Mouse (Mus musculus): ENCODE results near the gene Bckdhb. TPM values are rescaled to one million over a fixed set of nuclear protein-coding genes. Genes with fewer than 3 reads are reported as not detected.

Bckdhb gene
- polyA plus RNA-seq, 1 experiment from 2014 or later = 80.1 TPM

- no peak overlapping the region for H3K9ac ChIP-seq (ENCODE audit: low read length)
- H3K4me2 ChIP-seq (ENCODE audit: low read depth, low read length) = no peak overlapping the region
- no peaks in the 10 kb centered on the region for H3K27me3 ChIP-seq (ENCODE audit: control insufficient read depth, insufficient read depth, low read length)
- no peak overlapping the region for H3K4me3 ChIP-seq (ENCODE audit: low read length)
- ATAC-seq (replicated peaks; ENCODE audit: extremely low read depth, insufficient read depth, low FRiP score) = no peak
- H3K36me3 ChIP-seq (ENCODE audit: control insufficient read depth, insufficient read depth) = no peaks in the 10 kb centered on the region
- no peaks in the 10 kb centered on the region for H3K9me3 ChIP-seq (replicated peaks; ENCODE audit: control insufficient read depth, low read length)
- no peaks in the 10 kb centered on the region for H3K4me1 ChIP-seq (ENCODE audit: control insufficient read depth, insufficient read depth, low read length)
- WGBS = 53% methylated on average over 4 of the region's 4 CpGs
- H3K27ac ChIP-seq (ENCODE audit: low read length) = no peak overlapping the region
These were observed 139.2 kb downstream of the Bckdhb start for GRCm38 (mm10) chr9:84064113-84064512.

GRCm38 (mm10) chr9:84070247-84070646, 145.3 kb downstream of the Bckdhb start:
- Histone ChIP-seq H3K9me3 (replicated peaks; ENCODE audit: control insufficient read depth, low read length) (no peaks in the 10 kb centered on the region), H3K4me1 (ENCODE audit: control insufficient read depth, insufficient read depth, low read length) (no peaks in the 10 kb centered on the region), H3K27ac (ENCODE audit: low read length) (no peak overlapping the region), H3K9ac (ENCODE audit: low read length) (no peak overlapping the region), H3K27me3 (ENCODE audit: control insufficient read depth, insufficient read depth, low read length) (no peaks in the 10 kb centered on the region), H3K4me3 (ENCODE audit: low read length) (no peak overlapping the region), H3K36me3 (ENCODE audit: control insufficient read depth, insufficient read depth) (no peaks in the 10 kb centered on the region), H3K4me2 (ENCODE audit: low read depth, low read length) (no peak overlapping the region)
- ATAC-seq (replicated peaks; ENCODE audit: extremely low read depth, insufficient read depth, low FRiP score) = no peak
- WGBS = 61% methylated on average over 6 of the region's 6 CpGs

DNA sequence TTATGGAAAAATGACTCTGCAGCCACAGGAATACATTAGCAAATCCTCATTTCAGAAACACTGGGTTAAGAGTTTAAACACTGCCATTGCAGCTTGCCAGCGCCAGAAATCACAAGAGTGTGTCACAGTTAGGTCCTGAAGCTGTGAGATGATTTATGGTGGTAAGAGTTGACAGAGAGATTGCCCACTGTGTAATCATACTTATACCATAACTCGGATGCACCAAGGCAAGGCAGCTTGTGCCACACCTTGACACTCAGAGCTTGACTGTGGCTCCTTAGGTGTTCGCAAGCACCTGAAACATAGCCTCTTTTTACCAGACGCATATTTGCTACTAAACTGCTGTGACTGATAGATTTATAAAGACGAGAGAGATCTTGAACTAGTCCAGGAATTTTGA, 145.8 kb downstream of the Bckdhb start:
- no peak overlapping the region for H3K4me3 ChIP-seq (ENCODE audit: low read length)
- H3K4me1 ChIP-seq (ENCODE audit: control insufficient read depth, insufficient read depth, low read length) = no peaks in the 10 kb centered on the region
- ATAC-seq (replicated peaks; ENCODE audit: extremely low read depth, insufficient read depth, low FRiP score) = no peak
- H3K27me3 ChIP-seq (ENCODE audit: control insufficient read depth, insufficient read depth, low read length) = no peaks in the 10 kb centered on the region
- no peaks in the 10 kb centered on the region for H3K36me3 ChIP-seq (ENCODE audit: control insufficient read depth, insufficient read depth)
- H3K9ac ChIP-seq (ENCODE audit: low read length) = no peak overlapping the region
- 76% methylated on average over 5 of the region's 5 CpGs for WGBS
- H3K27ac ChIP-seq (ENCODE audit: low read length) = no peak overlapping the region
- no peak overlapping the region for H3K4me2 ChIP-seq (ENCODE audit: low read depth, low read length)
- H3K9me3 ChIP-seq (replicated peaks; ENCODE audit: control insufficient read depth, low read length) = no peaks in the 10 kb centered on the region

DNA sequence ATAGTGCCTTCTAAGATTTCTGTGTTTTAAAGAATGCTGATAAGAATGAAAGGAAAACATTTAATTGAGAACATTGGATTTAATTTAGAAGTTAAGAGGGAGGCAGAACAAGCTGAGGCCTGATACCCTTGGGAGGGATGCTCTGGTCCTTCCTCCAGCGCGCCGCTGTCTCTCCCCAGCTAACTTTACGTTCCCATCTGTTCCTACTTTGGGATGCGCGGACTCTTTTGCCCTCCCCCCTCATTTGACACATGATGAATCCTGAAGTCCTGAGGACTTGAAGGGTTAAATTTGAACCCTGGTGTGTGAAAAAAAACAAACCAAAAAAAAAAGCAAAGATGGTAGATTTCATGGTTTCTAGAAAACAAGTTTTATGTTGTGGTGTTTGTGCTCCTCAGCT, 147.6 kb downstream of the Bckdhb start:
- H3K27ac ChIP-seq (ENCODE audit: low read length) = no peak overlapping the region
- H3K4me2 ChIP-seq (ENCODE audit: low read depth, low read length) = no peak overlapping the region
- no peak for ATAC-seq (replicated peaks; ENCODE audit: extremely low read depth, insufficient read depth, low FRiP score)
- H3K36me3 ChIP-seq (ENCODE audit: control insufficient read depth, insufficient read depth) = no peaks in the 10 kb centered on the region
- H3K27me3 ChIP-seq (ENCODE audit: control insufficient read depth, insufficient read depth, low read length) = no peaks in the 10 kb centered on the region
- no peaks in the 10 kb centered on the region for H3K4me1 ChIP-seq (ENCODE audit: control insufficient read depth, insufficient read depth, low read length)
- WGBS = 92% methylated on average over 6 of the region's 6 CpGs
- H3K9ac ChIP-seq (ENCODE audit: low read length) = no peak overlapping the region
- no peaks in the 10 kb centered on the region for H3K9me3 ChIP-seq (replicated peaks; ENCODE audit: control insufficient read depth, low read length)
- no peak overlapping the region for H3K4me3 ChIP-seq (ENCODE audit: low read length)

- no peak overlapping the region for H3K4me3 ChIP-seq (ENCODE audit: low read length)
- no peak overlapping the region for H3K4me2 ChIP-seq (ENCODE audit: low read depth, low read length)
- H3K9ac ChIP-seq (ENCODE audit: low read length) = no peak overlapping the region
- H3K9me3 ChIP-seq (replicated peaks; ENCODE audit: control insufficient read depth, low read length) = no peaks in the 10 kb centered on the region
- no peaks in the 10 kb centered on the region for H3K27me3 ChIP-seq (ENCODE audit: control insufficient read depth, insufficient read depth, low read length)
- ATAC-seq (replicated peaks; ENCODE audit: extremely low read depth, insufficient read depth, low FRiP score) = no peak
- H3K4me1 ChIP-seq (ENCODE audit: control insufficient read depth, insufficient read depth, low read length) = no peaks in the 10 kb centered on the region
- no peaks in the 10 kb centered on the region for H3K36me3 ChIP-seq (ENCODE audit: control insufficient read depth, insufficient read depth)
- H3K27ac ChIP-seq (ENCODE audit: low read length) = no peak overlapping the region
- 91% methylated on average over 9 of the region's 9 CpGs for WGBS
These were observed 148.3 kb downstream of the Bckdhb start for GRCm38 (mm10) chr9:84073237-84073636.

- WGBS = 32% methylated on average over 4 of the region's 4 CpGs
- no peaks in the 10 kb centered on the region for H3K4me1 ChIP-seq (ENCODE audit: control insufficient read depth, insufficient read depth, low read length)
- H3K4me3 ChIP-seq (ENCODE audit: low read length) = peak overlapping the region; percentile 32
- 0 out of 2 replicates have a peak overlapping the region, but pooled peaks have one; percentile 21 for H3K9ac ChIP-seq (ENCODE audit: low read length)
- H3K27me3 ChIP-seq (ENCODE audit: control insufficient read depth, insufficient read depth, low read length) = no peaks in the 10 kb centered on the region
- H3K36me3 ChIP-seq (ENCODE audit: control insufficient read depth, insufficient read depth) = no peaks in the 10 kb centered on the region
- H3K9me3 ChIP-seq (replicated peaks; ENCODE audit: control insufficient read depth, low read length) = no peaks in the 10 kb centered on the region
- peak overlapping the region; percentile 56 for H3K4me2 ChIP-seq (ENCODE audit: low read depth, low read length)
- peak; percentile 67 for ATAC-seq (replicated peaks; ENCODE audit: extremely low read depth, insufficient read depth, low FRiP score)
- H3K27ac ChIP-seq (ENCODE audit: low read length) = peak overlapping the region; percentile 56
These were observed 158.6 kb downstream of the Bckdhb start for GRCm38 (mm10) chr9:84083551-84083950.

DNA sequence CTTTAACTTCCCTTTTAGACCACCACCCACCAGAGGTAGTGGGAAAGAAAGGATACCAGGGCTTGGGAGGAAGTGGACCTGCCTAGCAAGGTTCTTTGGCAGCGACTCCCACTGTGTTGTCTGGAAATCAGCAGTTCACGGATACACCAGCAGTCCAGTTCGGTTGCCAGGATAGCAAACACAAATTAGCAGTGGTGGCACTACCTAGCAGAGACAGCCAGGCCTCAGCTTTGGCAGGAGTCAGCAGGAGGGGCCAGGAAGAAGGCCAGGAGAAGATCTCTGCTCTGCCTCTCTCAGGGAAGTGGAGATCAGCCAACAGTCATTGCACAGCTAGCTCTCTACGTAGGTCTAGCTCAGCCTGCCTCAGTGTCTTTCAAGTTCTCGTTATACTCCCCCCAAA, 159.7 kb downstream of the Bckdhb start:
- H3K9me3 ChIP-seq (replicated peaks; ENCODE audit: control insufficient read depth, low read length) = no peaks in the 10 kb centered on the region
- H3K27me3 ChIP-seq (ENCODE audit: control insufficient read depth, insufficient read depth, low read length) = no peaks in the 10 kb centered on the region
- no peak overlapping the region for H3K9ac ChIP-seq (ENCODE audit: low read length)
- H3K4me1 ChIP-seq (ENCODE audit: control insufficient read depth, insufficient read depth, low read length) = no peaks in the 10 kb centered on the region
- H3K4me3 ChIP-seq (ENCODE audit: low read length) = no peak overlapping the region
- no peak overlapping the region for H3K4me2 ChIP-seq (ENCODE audit: low read depth, low read length)
- no peaks in the 10 kb centered on the region for H3K36me3 ChIP-seq (ENCODE audit: control insufficient read depth, insufficient read depth)
- ATAC-seq (replicated peaks; ENCODE audit: extremely low read depth, insufficient read depth, low FRiP score) = no peak
- WGBS = 87% methylated on average over 5 of the region's 5 CpGs
- no peak overlapping the region for H3K27ac ChIP-seq (ENCODE audit: low read length)

DNA sequence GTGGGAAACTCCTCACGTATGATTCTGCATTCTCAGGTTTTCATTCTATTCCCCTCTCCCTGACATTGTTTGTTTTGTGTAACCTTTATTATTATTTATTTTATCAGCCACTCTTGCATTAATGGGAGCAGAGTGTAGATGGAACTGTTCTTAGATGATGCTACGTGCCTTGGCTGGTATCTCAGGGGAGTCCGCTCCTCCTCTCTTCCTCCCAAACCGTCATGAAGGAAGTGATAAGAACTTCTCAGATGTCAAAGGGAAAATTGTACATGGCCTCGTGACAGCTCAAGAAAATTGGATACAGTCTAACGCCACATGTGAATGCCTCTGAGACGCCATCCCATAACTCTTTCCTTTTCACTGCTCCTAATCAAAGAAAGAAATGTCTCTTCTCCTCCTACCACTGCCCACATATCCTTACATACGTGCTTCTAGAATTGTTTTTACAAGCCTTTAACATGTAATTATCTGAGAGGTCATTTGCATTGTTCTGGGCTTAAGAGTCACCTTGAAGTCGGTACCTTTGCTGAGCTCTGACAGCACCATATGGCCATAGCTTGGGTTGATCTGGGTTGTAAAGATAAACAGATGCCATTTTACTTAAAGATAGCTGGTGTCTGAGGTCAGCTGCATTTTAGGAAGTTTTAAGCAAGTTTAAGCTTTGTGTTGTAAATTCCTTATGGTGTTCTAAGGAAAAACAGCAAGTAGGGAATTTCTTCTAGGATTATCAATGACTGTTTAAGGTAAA, 165.5 kb downstream of the Bckdhb start:
- no peak for ATAC-seq (replicated peaks; ENCODE audit: extremely low read depth, insufficient read depth, low FRiP score)
- no peak overlapping the region for H3K4me2 ChIP-seq (ENCODE audit: low read depth, low read length)
- no peaks in the 10 kb centered on the region for H3K4me1 ChIP-seq (ENCODE audit: control insufficient read depth, insufficient read depth, low read length)
- no peak overlapping the region for H3K4me3 ChIP-seq (ENCODE audit: low read length)
- 53% methylated on average over 9 of the region's 9 CpGs for WGBS
- no peaks in the 10 kb centered on the region for H3K27me3 ChIP-seq (ENCODE audit: control insufficient read depth, insufficient read depth, low read length)
- H3K36me3 ChIP-seq (ENCODE audit: control insufficient read depth, insufficient read depth) = no peaks in the 10 kb centered on the region
- no peak overlapping the region for H3K27ac ChIP-seq (ENCODE audit: low read length)
- H3K9me3 ChIP-seq (replicated peaks; ENCODE audit: control insufficient read depth, low read length) = no peaks in the 10 kb centered on the region
- H3K9ac ChIP-seq (ENCODE audit: low read length) = no peak overlapping the region

- Histone ChIP-seq H3K4me3 (ENCODE audit: low read length) (no peak overlapping the region), H3K9ac (ENCODE audit: low read length) (no peak overlapping the region), H3K4me2 (ENCODE audit: low read depth, low read length) (no peak overlapping the region), H3K4me1 (ENCODE audit: control insufficient read depth, insufficient read depth, low read length) (no peaks in the 10 kb centered on the region), H3K27ac (ENCODE audit: low read length) (no peak overlapping the region), H3K27me3 (ENCODE audit: control insufficient read depth, insufficient read depth, low read length) (no peaks in the 10 kb centered on the region), H3K9me3 (replicated peaks; ENCODE audit: control insufficient read depth, low read length) (no peaks in the 10 kb centered on the region), H3K36me3 (ENCODE audit: control insufficient read depth, insufficient read depth) (no peaks in the 10 kb centered on the region)
- 93% methylated on average over 8 of the region's 8 CpGs for WGBS
- ATAC-seq (replicated peaks; ENCODE audit: extremely low read depth, insufficient read depth, low FRiP score) = no peak
These were observed 168.0 kb downstream of the Bckdhb start for GRCm38 (mm10) chr9:84092994-84093393.

Data from heart, embryonic 16.5 days (tissue).